25 mouse cellular contexts compared by ENCODE assay signal in the genomic region with DNA sequence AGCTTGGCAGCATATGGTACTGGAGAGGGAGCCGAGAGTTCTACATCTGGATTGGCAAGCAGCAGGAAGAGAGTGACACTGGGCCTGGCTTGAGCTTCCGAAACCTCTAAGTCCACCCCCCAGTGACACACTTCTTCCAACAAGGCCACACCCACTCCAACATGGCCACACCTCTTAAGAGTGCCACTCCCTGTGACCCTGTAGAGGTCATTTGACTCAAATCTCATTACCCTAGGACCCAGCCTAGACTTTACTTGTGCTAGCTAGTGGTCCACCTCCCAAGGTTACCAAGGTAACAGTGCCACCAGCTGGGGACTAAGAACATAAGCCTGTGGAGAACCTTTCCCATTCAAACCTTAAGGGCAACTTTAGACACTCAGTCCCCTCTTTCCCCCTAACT. TPM values are rescaled to one million over a fixed set of nuclear protein-coding genes. Genes with fewer than 3 reads are reported as not detected.
"Had no signal": no experiment of that assay in that cellular context is flagged by ENCODE, and none has a peak within 500 bp of the region (broad histone marks: within the 10 kb centered on the region; RNA-seq: fewer than 3 reads in every experiment).

No protein-coding gene starts in this region.

- ATAC-seq: hindbrain, embryonic 16.5 days; inflammation-experienced regulatory T-cells, adult 6 months; intestine, embryonic 15.5 days had no signal

- H3K9ac ChIP-seq: heart, embryonic 12.5 days; hindbrain, embryonic 12.5 days; hindbrain, embryonic 14.5 days; intestine, embryonic 15.5 days; limb, embryonic 12.5 days; liver, embryonic 13.5 days had no signal

- H3K4me3 ChIP-seq: heart, embryonic 10.5 days; heart, embryonic 12.5 days; hindbrain, embryonic 10.5 days; hindbrain, embryonic 12.5 days; intestine, embryonic 15.5 days; layer of hippocampus, adult 2 months; left cerebral cortex, adult 2 months; limb, embryonic 10.5 days; limb, embryonic 12.5 days; liver, embryonic 13.5 days had no signal

- H3K36me3 ChIP-seq: heart, embryonic 10.5 days; heart, embryonic 12.5 days; hindbrain, embryonic 10.5 days; hindbrain, embryonic 12.5 days; intestine, embryonic 15.5 days; limb, embryonic 10.5 days; limb, embryonic 12.5 days; liver, embryonic 13.5 days had no signal

- H3K4me2 ChIP-seq: heart, embryonic 12.5 days; hindbrain, embryonic 12.5 days; hindbrain, embryonic 14.5 days; intestine, embryonic 15.5 days; limb, embryonic 12.5 days; liver, embryonic 11.5 days; liver, embryonic 13.5 days had no signal

- DNase-seq: gastrocnemius, postnatal 14 days; gastrocnemius, postnatal 36 days; heart, adult 18-20 months; heart, postnatal 10 days; heart, postnatal 4 days; kidney, adult 18-20 months; kidney, adult 8-10 months; kidney, postnatal 10 days; kidney, postnatal 25 days; kidney, postnatal 4 days; liver; liver, embryonic 13.5 days had no signal

- H3K4me1 ChIP-seq: heart, embryonic 10.5 days; hindbrain, embryonic 10.5 days; hindbrain, embryonic 12.5 days; intestine, embryonic 15.5 days; limb, embryonic 10.5 days; limb, embryonic 12.5 days; liver, embryonic 13.5 days had no signal

- H3K9me3 ChIP-seq: heart, embryonic 10.5 days; hindbrain, embryonic 10.5 days; hindbrain, embryonic 12.5 days; intestine, embryonic 15.5 days; limb, embryonic 10.5 days; liver, embryonic 13.5 days had no signal

- H3K27ac ChIP-seq: heart, embryonic 10.5 days; hindbrain, embryonic 10.5 days; hindbrain, embryonic 12.5 days; hindbrain, embryonic 14.5 days; intestine, embryonic 15.5 days; layer of hippocampus, adult 2 months; left cerebral cortex, adult 2 months; limb, embryonic 10.5 days; limb, embryonic 12.5 days; liver, embryonic 13.5 days had no signal

- H3K27me3 ChIP-seq: heart, embryonic 12.5 days; hindbrain, embryonic 12.5 days; intestine, embryonic 15.5 days; limb, embryonic 12.5 days; liver, embryonic 13.5 days had no signal

RNA-seq across cellular contexts. Expression of gene Kazn, which starts 46.3 kb away (rescaled TPM):
- polyA plus RNA-seq: inflammation-experienced regulatory T-cells, adult 6 months had no signal
